Mouse (Mus musculus): ENCODE results near the gene Sbk1. TPM values are rescaled to one million over a fixed set of nuclear protein-coding genes. Genes with fewer than 3 reads are reported as not detected.

Sbk1 gene
- 36.3 and 46.6 TPM in 2 replicates for polyA plus RNA-seq (2014; fragmentation: Nextera tagmentation; extraction: Ambion mirVana)

GRCm38 (mm10) chr7:126271712-126272683 is at the start of gene Sbk1:
Gene Sbk1 (plus strand): TSS chr7:126272619.
- H3K36me3 ChIP-seq (ENCODE audit: control insufficient read depth, insufficient read depth, low read length) = peaks cover 17% of the 10 kb centered on the region; the same call in 1 of the 2 replicates
- H3K9ac ChIP-seq (ENCODE audit: low read depth, low read length) = peak within 1 kb of the TSS; percentile 93
- no peaks in the 10 kb centered on the region for H3K9me3 ChIP-seq (ENCODE audit: control insufficient read depth, low read length)
- H3K4me2 ChIP-seq (ENCODE audit: low read depth, low read length) = peak within 1 kb of the TSS; percentile 74
- DNase-seq (ENCODE audit: low spot score) (peak; percentile 94), ATAC-seq (ENCODE audit: low read depth) (peak; percentile 93)
- H3K4me1 ChIP-seq (ENCODE audit: control insufficient read depth, insufficient read depth, low read length) = peaks cover 25% of the 10 kb centered on the region
- WGBS = under 1% methylated on average over 26 of the region's 85 CpGs
- H3K27me3 ChIP-seq (replicated peaks; ENCODE audit: control insufficient read depth, insufficient read depth, low read length) = no peaks in the 10 kb centered on the region
- H3K4me3 ChIP-seq (ENCODE audit: low read depth, low read length) = peak within 1 kb of the TSS; percentile 75
- H3K27ac ChIP-seq (replicated peaks; ENCODE audit: low read depth, low read length) = peak within 1 kb of the TSS; percentile 95

- no peak overlapping the region for H3K27ac ChIP-seq (replicated peaks; ENCODE audit: low read depth, low read length)
- no peak for ATAC-seq (ENCODE audit: low read depth)
Measured at GRCm38 (mm10) chr7:126222753-126223152, 49.7 kb upstream of the Sbk1 start.

GRCm38 (mm10) chr7:126226136-126226535 is 46.3 kb upstream of the Sbk1 start:
- H3K4me2 ChIP-seq (ENCODE audit: low read depth, low read length) = no peak overlapping the region
- H3K9ac ChIP-seq (ENCODE audit: low read depth, low read length) = no peak overlapping the region
- no peaks in the 10 kb centered on the region for H3K36me3 ChIP-seq (ENCODE audit: control insufficient read depth, insufficient read depth, low read length)
- H3K4me3 ChIP-seq (ENCODE audit: low read depth, low read length) = no peak overlapping the region
- no peaks in the 10 kb centered on the region for H3K27me3 ChIP-seq (replicated peaks; ENCODE audit: control insufficient read depth, insufficient read depth, low read length)
- H3K27ac ChIP-seq (replicated peaks; ENCODE audit: low read depth, low read length) = no peak overlapping the region
- DNase-seq (ENCODE audit: low spot score) (no peak), ATAC-seq (ENCODE audit: low read depth) (no peak)
- 18% methylated on average over 5 of the region's 5 CpGs for WGBS
- H3K4me1 ChIP-seq (ENCODE audit: control insufficient read depth, insufficient read depth, low read length) = no peaks in the 10 kb centered on the region
- H3K9me3 ChIP-seq (ENCODE audit: control insufficient read depth, low read length) = no peaks in the 10 kb centered on the region

More at GRCm38 (mm10) chr7:126222753-126223152, 49.7 kb upstream of the Sbk1 start:
- H3K4me1 ChIP-seq (ENCODE audit: control insufficient read depth, insufficient read depth, low read length) = no peaks in the 10 kb centered on the region
- H3K4me2 ChIP-seq (ENCODE audit: low read depth, low read length) = no peak overlapping the region
- WGBS = 63% methylated on average over 3 of the region's 3 CpGs
- no peak for DNase-seq (ENCODE audit: low spot score)
- no peaks in the 10 kb centered on the region; the same call in 1 of the 2 replicates for H3K9me3 ChIP-seq (ENCODE audit: control insufficient read depth, low read length)
- no peak overlapping the region for H3K9ac ChIP-seq (ENCODE audit: low read depth, low read length)
- H3K4me3 ChIP-seq (ENCODE audit: low read depth, low read length) = no peak overlapping the region
- H3K27me3 ChIP-seq (replicated peaks; ENCODE audit: control insufficient read depth, insufficient read depth, low read length) = no peaks in the 10 kb centered on the region
- H3K36me3 ChIP-seq (ENCODE audit: control insufficient read depth, insufficient read depth, low read length) = no peaks in the 10 kb centered on the region

- ATAC-seq (ENCODE audit: low read depth) (no peak), DNase-seq (ENCODE audit: low spot score) (no peak)
- Histone ChIP-seq H3K36me3 (ENCODE audit: control insufficient read depth, insufficient read depth, low read length) (no peaks in the 10 kb centered on the region), H3K9me3 (ENCODE audit: control insufficient read depth, low read length) (no peaks in the 10 kb centered on the region), H3K4me2 (ENCODE audit: low read depth, low read length) (no peak overlapping the region), H3K4me3 (ENCODE audit: low read depth, low read length) (no peak overlapping the region), H3K9ac (ENCODE audit: low read depth, low read length) (no peak overlapping the region), H3K27ac (replicated peaks; ENCODE audit: low read depth, low read length) (no peak overlapping the region), H3K27me3 (replicated peaks; ENCODE audit: control insufficient read depth, insufficient read depth, low read length) (no peaks in the 10 kb centered on the region), H3K4me1 (ENCODE audit: control insufficient read depth, insufficient read depth, low read length) (no peaks in the 10 kb centered on the region)
- WGBS = 66% methylated on average over 8 of the region's 8 CpGs
Measured at GRCm38 (mm10) chr7:126230357-126231148, 41.9 kb upstream of the Sbk1 start.

DNA sequence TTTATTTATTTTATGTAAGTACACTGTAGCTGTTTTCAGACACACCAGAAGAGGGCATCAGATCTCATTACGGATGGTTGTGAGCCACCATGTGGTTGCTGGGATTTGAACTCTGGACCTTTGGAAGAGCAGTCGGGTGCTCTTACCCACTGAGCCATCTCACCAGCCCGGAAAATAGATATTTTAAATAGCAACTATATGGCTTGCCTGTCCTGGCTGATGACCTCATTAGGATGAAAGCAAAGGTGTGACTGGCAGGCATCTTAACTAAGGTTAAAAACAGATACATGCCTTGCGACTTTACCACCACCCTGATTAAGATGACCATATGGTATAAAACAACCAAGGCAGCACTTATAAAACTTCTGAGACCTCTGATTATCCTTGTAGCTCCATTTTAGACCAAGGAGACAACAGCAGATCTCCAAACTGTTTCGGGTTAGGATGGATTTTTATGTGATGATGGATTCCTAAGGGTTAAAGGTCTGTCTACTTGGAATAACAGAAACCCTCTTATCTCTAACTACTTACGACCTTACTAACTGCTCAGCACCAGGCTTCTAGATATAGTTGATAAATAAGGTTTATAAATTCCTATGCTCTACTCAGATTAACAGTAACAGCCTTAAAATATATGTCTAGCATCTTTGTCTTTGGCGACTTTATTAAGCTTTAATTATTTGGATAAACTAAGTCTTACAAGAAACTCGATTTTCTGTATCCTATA is 39.9 kb upstream of the Sbk1 start:
- no peak overlapping the region for H3K27ac ChIP-seq (replicated peaks; ENCODE audit: low read depth, low read length)
- DNase-seq (ENCODE audit: low spot score) (no peak), ATAC-seq (ENCODE audit: low read depth) (no peak)
- no peaks in the 10 kb centered on the region for H3K4me1 ChIP-seq (ENCODE audit: control insufficient read depth, insufficient read depth, low read length)
- H3K27me3 ChIP-seq (replicated peaks; ENCODE audit: control insufficient read depth, insufficient read depth, low read length) = no peaks in the 10 kb centered on the region
- no peaks in the 10 kb centered on the region for H3K9me3 ChIP-seq (ENCODE audit: control insufficient read depth, low read length)
- H3K4me3 ChIP-seq (ENCODE audit: low read depth, low read length) = no peak overlapping the region
- no peak overlapping the region for H3K9ac ChIP-seq (ENCODE audit: low read depth, low read length)
- 77% methylated on average over 7 of the region's 8 CpGs for WGBS
- no peaks in the 10 kb centered on the region for H3K36me3 ChIP-seq (ENCODE audit: control insufficient read depth, insufficient read depth, low read length)
- no peak overlapping the region for H3K4me2 ChIP-seq (ENCODE audit: low read depth, low read length)

GRCm38 (mm10) chr7:126234611-126235010 is 37.8 kb upstream of the Sbk1 start:
- WGBS = 79% methylated on average over 3 of the region's 3 CpGs
- Histone ChIP-seq H3K9me3 (ENCODE audit: control insufficient read depth, low read length) (no peaks in the 10 kb centered on the region), H3K4me1 (ENCODE audit: control insufficient read depth, insufficient read depth, low read length) (no peaks in the 10 kb centered on the region), H3K27ac (replicated peaks; ENCODE audit: low read depth, low read length) (no peak overlapping the region), H3K4me2 (ENCODE audit: low read depth, low read length) (no peak overlapping the region), H3K27me3 (replicated peaks; ENCODE audit: control insufficient read depth, insufficient read depth, low read length) (no peaks in the 10 kb centered on the region), H3K4me3 (ENCODE audit: low read depth, low read length) (no peak overlapping the region), H3K9ac (ENCODE audit: low read depth, low read length) (no peak overlapping the region), H3K36me3 (ENCODE audit: control insufficient read depth, insufficient read depth, low read length) (no peaks in the 10 kb centered on the region)
- no peak for DNase-seq (ENCODE audit: low spot score)
- ATAC-seq (ENCODE audit: low read depth) = no peak

GRCm38 (mm10) chr7:126236083-126236793 is 36.2 kb upstream of the Sbk1 start:
- Histone ChIP-seq H3K27me3 (replicated peaks; ENCODE audit: control insufficient read depth, insufficient read depth, low read length) (no peaks in the 10 kb centered on the region), H3K9me3 (ENCODE audit: control insufficient read depth, low read length) (no peaks in the 10 kb centered on the region), H3K4me1 (ENCODE audit: control insufficient read depth, insufficient read depth, low read length) (no peaks in the 10 kb centered on the region), H3K27ac (replicated peaks; ENCODE audit: low read depth, low read length) (no peak overlapping the region), H3K4me2 (ENCODE audit: low read depth, low read length) (no peak overlapping the region), H3K9ac (ENCODE audit: low read depth, low read length) (no peak overlapping the region), H3K36me3 (ENCODE audit: control insufficient read depth, insufficient read depth, low read length) (no peaks in the 10 kb centered on the region), H3K4me3 (ENCODE audit: low read depth, low read length) (no peak overlapping the region)
- DNase-seq (ENCODE audit: low spot score) (peak; percentile 35), ATAC-seq (ENCODE audit: low read depth) (no peak)
- WGBS = 56% methylated on average over 11 of the region's 11 CpGs

DNA sequence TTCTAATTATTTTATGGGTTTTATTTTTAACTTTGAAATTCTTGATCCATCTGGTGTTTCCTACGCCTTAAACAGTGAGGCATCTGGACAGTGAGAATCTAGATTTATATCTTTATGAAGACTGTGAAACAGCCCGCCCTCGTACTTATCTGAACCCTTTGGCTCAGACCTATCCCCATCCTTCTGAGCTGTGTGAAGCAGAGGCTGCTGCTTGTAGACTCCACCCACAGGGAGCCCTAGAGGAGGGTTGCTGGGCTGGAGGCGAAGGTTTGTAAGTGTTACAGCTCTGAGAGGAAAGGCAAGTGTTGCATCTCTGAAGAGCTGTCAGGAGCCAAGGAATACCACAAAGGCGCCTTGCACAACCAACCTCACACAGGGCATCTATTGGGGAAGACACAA is 35.6 kb upstream of the Sbk1 start:
- H3K9me3 ChIP-seq (ENCODE audit: control insufficient read depth, low read length) = no peaks in the 10 kb centered on the region
- ATAC-seq (ENCODE audit: low read depth) = no peak
- no peak overlapping the region for H3K27ac ChIP-seq (replicated peaks; ENCODE audit: low read depth, low read length)
- H3K4me2 ChIP-seq (ENCODE audit: low read depth, low read length) = no peak overlapping the region
- DNase-seq (ENCODE audit: low spot score) = no peak
- WGBS = 78% methylated on average over 5 of the region's 5 CpGs
- no peak overlapping the region for H3K4me3 ChIP-seq (ENCODE audit: low read depth, low read length)
- H3K4me1 ChIP-seq (ENCODE audit: control insufficient read depth, insufficient read depth, low read length) = no peaks in the 10 kb centered on the region
- no peak overlapping the region for H3K9ac ChIP-seq (ENCODE audit: low read depth, low read length)
- H3K27me3 ChIP-seq (replicated peaks; ENCODE audit: control insufficient read depth, insufficient read depth, low read length) = no peaks in the 10 kb centered on the region
- H3K36me3 ChIP-seq (ENCODE audit: control insufficient read depth, insufficient read depth, low read length) = no peaks in the 10 kb centered on the region
